Mouse (Mus musculus): ENCODE results near the gene Retreg2. TPM values are rescaled to one million over a fixed set of nuclear protein-coding genes. Genes with fewer than 3 reads are reported as not detected.

The Retreg2 gene
- polyA plus RNA-seq (2014; fragmentation: Nextera tagmentation; extraction: Ambion mirVana), result 49.3 and 51.4 TPM in 2 replicates

DNA sequence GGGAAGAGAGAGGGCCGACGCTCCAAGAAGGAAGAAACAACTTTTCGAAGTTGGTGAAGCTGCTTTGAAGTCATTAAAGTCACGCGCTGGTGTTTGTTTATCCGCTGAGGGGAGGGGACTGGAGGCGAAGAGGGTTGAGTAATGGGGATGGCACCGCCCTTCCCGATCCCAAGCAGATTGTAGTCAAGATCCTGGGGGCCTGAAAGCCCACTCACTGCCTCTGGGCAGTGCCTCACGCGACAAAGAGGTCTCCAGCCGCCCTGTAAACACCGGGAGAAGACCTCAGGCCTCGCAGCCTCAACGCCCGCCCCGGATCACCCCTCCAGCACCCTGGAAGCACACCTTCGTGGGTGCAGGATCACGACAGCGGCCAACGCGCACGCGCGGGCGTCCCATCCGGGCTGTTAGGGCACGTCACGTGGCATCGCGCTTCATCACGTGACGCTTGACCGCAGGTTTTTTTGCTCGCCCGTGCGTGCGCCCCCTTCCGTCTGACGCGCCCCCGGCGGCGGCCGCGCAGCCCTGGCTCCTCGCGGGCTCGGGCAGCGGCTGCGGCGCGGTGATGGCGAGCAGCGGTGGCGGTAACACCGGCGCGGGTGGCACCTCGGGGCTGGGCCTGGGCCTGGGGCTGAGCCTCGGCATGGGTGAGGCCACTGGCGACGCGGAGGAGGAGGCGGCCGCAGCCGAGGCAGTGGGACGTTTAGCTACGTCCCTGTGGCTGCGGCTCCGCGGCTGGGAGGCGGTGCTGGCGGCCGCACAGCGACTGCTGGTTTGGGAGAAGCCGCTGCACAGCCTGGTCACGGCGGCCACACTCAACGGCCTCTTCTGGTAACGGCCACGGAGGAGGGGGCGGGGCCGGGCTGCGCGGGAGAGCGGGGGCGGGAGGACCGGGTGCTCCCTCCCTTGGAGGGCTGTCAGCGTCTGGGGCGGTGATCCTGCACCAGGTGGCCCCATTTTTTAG, at the start of gene Retreg2, which contains the start of gene Cnppd1:
Gene Retreg2, plus strand, starts transcription at position 478 of the 961 bp plus-strand sequence.
Gene Cnppd1, minus strand, starts transcription at position 411 of the 961 bp plus-strand sequence.
- WGBS, result 0% methylated on average over 34 of the region's 91 CpGs
- Histone ChIP-seq H3K9ac (ENCODE audit: low read depth, low read length) (peak within 1 kb of the TSS; percentile 93), H3K36me3 (ENCODE audit: control insufficient read depth, insufficient read depth, low read length) (peaks cover 62% of the 10 kb centered on the region), H3K4me3 (ENCODE audit: low read depth, low read length) (peak within 1 kb of the TSS; percentile 93), H3K27me3 (replicated peaks; ENCODE audit: control insufficient read depth, insufficient read depth, low read length) (no peaks in the 10 kb centered on the region), H3K27ac (replicated peaks; ENCODE audit: low read depth, low read length) (peak within 1 kb of the TSS; percentile 92), H3K9me3 (ENCODE audit: control insufficient read depth, low read length) (no peaks in the 10 kb centered on the region), H3K4me2 (ENCODE audit: low read depth, low read length) (peak within 1 kb of the TSS; percentile 96), H3K4me1 (ENCODE audit: control insufficient read depth, insufficient read depth, low read length) (peaks cover 16% of the 10 kb centered on the region)
- peak; percentile 97 for DNase-seq (ENCODE audit: low spot score)
- ATAC-seq (ENCODE audit: low read depth), result peak; percentile 89

DNA sequence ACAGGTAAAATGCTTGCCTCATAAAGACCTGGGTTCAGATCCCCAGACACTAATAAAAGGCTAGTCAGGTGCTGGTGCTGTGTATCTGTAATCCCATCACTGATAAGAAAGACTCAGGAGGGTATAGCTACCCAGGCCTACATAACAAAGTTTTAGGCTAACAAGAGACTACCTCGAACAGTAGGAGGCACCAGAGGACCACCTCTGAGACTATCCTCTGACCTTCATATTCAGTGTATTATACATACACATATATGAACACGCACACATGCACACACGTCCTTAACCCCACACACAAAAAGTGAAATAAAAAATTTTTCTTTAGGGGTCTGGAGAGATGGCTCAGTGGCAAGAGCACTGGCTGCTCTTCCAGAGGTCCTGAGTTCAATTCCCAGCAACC, 20.4 kb upstream of the Retreg2 start:
- 84% methylated on average over 3 of the region's 3 CpGs for WGBS
- Histone ChIP-seq H3K36me3 (ENCODE audit: control insufficient read depth, insufficient read depth, low read length) (no peaks in the 10 kb centered on the region), H3K27me3 (replicated peaks; ENCODE audit: control insufficient read depth, insufficient read depth, low read length) (no peaks in the 10 kb centered on the region), H3K4me3 (ENCODE audit: low read depth, low read length) (no peak overlapping the region), H3K4me2 (ENCODE audit: low read depth, low read length) (no peak overlapping the region), H3K9ac (ENCODE audit: low read depth, low read length) (no peak overlapping the region), H3K9me3 (ENCODE audit: control insufficient read depth, low read length) (no peaks in the 10 kb centered on the region), H3K27ac (replicated peaks; ENCODE audit: low read depth, low read length) (no peak overlapping the region), H3K4me1 (ENCODE audit: control insufficient read depth, insufficient read depth, low read length) (peaks cover 7% of the 10 kb centered on the region)
- no peak for DNase-seq (ENCODE audit: low spot score)
- no peak for ATAC-seq (ENCODE audit: low read depth)

DNA sequence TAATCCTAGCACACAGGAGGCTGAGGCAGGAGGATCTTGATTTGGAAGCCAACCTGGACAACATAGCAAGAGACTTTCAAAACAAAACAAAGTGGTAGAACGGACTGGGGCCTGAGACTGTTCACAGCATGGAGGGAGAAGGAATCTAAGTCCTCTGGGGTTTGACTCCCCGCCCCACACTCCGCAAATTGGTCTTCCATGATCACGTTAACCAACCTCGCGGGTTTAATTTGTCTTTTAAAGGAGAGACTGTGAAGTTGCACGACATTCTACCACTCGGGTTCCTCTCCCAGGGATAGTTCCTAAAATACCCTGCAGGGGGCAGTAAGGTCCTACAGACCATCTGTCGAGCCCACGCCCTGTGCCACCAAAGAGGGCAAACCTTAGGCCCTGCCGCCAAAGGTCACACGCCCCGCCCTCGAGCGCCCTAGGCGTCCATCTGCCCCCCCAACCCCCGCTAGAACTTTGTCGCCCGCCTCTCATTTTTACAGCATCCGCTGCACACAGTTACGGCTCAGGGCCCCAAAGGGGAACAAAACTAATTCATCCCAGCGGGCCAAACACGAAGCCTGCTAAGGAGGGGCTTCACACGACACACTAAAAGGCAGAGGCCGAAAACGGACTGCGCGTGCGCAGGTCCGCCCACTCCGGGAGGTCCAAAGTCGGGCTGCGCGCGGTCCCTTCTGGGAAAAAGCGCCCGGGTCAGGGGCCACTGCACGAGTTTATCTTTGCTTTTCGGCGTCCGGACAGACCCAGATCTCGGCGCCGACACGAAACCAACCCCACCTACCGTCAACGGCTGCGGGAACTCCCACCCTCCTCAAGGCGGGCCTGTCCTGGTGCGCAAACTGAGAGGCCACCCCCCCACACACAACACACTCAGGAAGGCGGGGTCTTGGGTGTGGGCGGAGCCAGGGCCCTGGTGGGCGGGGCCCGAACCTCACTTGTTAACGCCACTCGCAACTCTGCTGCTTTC, 17.9 kb upstream of the Retreg2 start, which contains the start of gene Nhej1:
Gene Nhej1, minus strand, starts transcription at position 855 of the 976 bp plus-strand sequence.
- 2% methylated on average over 56 of the region's 56 CpGs for WGBS
- peak within 1 kb of the TSS; percentile 60 for H3K4me3 ChIP-seq (ENCODE audit: low read depth, low read length)
- H3K4me2 ChIP-seq (ENCODE audit: low read depth, low read length), result peak within 1 kb of the TSS; percentile 54
- peak; percentile 98 for DNase-seq (ENCODE audit: low spot score)
- H3K4me1 ChIP-seq (ENCODE audit: control insufficient read depth, insufficient read depth, low read length), result peaks cover 7% of the 10 kb centered on the region
- no peaks in the 10 kb centered on the region for H3K27me3 ChIP-seq (replicated peaks; ENCODE audit: control insufficient read depth, insufficient read depth, low read length)
- H3K27ac ChIP-seq (replicated peaks; ENCODE audit: low read depth, low read length), result peak within 1 kb of the TSS; percentile 96
- no peaks in the 10 kb centered on the region for H3K9me3 ChIP-seq (ENCODE audit: control insufficient read depth, low read length)
- H3K36me3 ChIP-seq (ENCODE audit: control insufficient read depth, insufficient read depth, low read length), result no peaks in the 10 kb centered on the region
- ATAC-seq (ENCODE audit: low read depth), result peak; percentile 96
- H3K9ac ChIP-seq (ENCODE audit: low read depth, low read length), result peak within 1 kb of the TSS; percentile 75

DNA sequence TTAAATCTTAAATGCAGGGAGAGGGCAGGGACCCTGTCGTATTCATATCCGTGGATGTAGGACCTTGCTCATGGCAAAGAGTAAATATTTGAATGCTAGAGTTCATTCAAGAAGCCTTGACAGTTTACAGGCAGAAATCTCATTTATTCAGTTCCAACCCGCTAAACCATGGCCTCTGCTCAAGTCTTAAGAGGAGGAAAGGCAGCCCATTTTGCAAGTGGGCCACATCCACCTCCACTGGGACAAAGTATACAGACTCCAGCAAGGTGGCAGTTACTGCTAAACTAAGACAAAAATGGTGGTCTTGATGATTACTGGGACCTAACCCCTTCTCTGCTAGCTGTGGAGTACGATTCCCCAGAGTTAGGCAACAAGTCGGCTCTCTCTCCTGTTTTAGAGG, 17.2 kb upstream of the Retreg2 start:
- DNase-seq (ENCODE audit: low spot score) (no peak), ATAC-seq (ENCODE audit: low read depth) (no peak)
- peak overlapping the region; percentile 60 for H3K4me3 ChIP-seq (ENCODE audit: low read depth, low read length)
- 30% methylated on average over 5 of the region's 5 CpGs for WGBS
- no peaks in the 10 kb centered on the region for H3K27me3 ChIP-seq (replicated peaks; ENCODE audit: control insufficient read depth, insufficient read depth, low read length)
- peak overlapping the region; percentile 75 for H3K9ac ChIP-seq (ENCODE audit: low read depth, low read length)
- peak overlapping the region; percentile 96 for H3K27ac ChIP-seq (replicated peaks; ENCODE audit: low read depth, low read length)
- peaks cover 7% of the 10 kb centered on the region for H3K4me1 ChIP-seq (ENCODE audit: control insufficient read depth, insufficient read depth, low read length)
- H3K9me3 ChIP-seq (ENCODE audit: control insufficient read depth, low read length), result no peaks in the 10 kb centered on the region
- H3K4me2 ChIP-seq (ENCODE audit: low read depth, low read length), result peak overlapping the region; percentile 54
- no peaks in the 10 kb centered on the region for H3K36me3 ChIP-seq (ENCODE audit: control insufficient read depth, insufficient read depth, low read length)

DNA sequence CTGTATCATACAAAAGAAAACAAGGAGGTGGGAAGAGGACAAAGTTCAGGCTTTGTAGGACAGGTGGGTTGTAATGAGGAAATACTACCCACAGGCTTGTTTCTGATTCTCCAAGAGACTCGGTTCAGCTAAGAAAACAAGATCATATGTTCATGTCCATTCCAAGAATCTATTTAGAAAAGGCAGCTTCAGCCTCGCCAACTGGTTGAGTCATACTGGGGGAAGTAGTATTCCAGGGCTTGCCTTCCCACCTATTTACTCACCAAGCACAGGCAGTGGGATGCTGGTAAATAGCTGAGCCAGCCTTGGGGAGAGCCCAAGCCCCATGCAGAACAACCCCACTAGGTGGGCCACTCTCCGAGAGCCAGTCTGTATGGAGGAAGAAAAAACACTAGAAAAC, 13.9 kb upstream of the Retreg2 start:
- no peak overlapping the region for H3K4me3 ChIP-seq (ENCODE audit: low read depth, low read length)

DNA sequence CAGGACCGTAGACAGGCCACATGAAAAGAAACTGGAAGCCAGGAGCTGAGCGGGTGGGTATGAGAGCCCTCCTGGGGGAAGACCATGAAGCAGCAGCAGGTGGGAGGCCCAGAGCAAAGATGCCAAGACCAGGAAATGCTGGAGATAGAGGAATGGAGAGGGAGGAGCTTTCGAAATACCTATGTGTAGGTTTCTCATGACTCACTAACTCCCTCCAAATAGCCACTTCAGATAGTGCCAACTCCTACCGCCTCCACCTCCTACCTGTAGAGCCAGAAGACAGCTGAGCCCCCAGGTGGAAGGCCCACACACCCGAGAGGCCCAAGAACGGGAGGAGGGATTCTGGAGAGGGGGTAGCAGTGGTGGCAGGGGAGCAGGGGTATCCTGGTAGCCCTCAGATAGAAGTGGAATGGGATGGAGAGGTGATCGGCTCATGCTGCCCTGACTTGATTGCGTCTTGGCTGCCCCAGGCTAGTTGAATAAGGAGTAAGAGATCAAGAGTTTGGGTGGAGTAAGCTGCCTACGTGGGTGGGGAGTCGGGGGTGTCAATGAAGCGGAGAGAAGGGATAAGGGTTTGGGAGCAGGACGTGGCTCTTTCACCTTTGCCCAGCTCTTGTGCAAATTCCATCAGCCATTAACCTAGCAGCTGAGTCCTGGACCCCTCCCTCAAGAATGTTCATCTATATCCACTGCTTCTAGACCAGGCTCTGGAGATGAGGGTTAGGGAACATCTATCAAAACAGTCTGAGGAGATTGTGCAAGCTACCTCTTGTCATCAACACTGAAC, 9.0 kb upstream of the Retreg2 start, which contains the start of gene Slc23a3:
Gene Slc23a3, minus strand, starts transcription at position 470 of the 787 bp plus-strand sequence.
- no peak within 1 kb of the TSS for H3K9ac ChIP-seq (ENCODE audit: low read depth, low read length)
- H3K27me3 ChIP-seq (replicated peaks; ENCODE audit: control insufficient read depth, insufficient read depth, low read length), result no peaks in the 10 kb centered on the region
- no peaks in the 10 kb centered on the region for H3K4me1 ChIP-seq (ENCODE audit: control insufficient read depth, insufficient read depth, low read length)
- H3K4me2 ChIP-seq (ENCODE audit: low read depth, low read length), result no peak within 1 kb of the TSS
- DNase-seq (ENCODE audit: low spot score), result no peak
- no peak within 1 kb of the TSS for H3K27ac ChIP-seq (replicated peaks; ENCODE audit: low read depth, low read length)
- no peaks in the 10 kb centered on the region for H3K9me3 ChIP-seq (ENCODE audit: control insufficient read depth, low read length)
- H3K4me3 ChIP-seq (ENCODE audit: low read depth, low read length), result no peak within 1 kb of the TSS
- peaks cover 30% of the 10 kb centered on the region for H3K36me3 ChIP-seq (ENCODE audit: control insufficient read depth, insufficient read depth, low read length)
- ATAC-seq (ENCODE audit: low read depth), result no peak
- 65% methylated on average over 12 of the region's 12 CpGs for WGBS

More for the DNA sequence above, 13.9 kb upstream of the Retreg2 start:
- Histone ChIP-seq H3K9me3 (ENCODE audit: control insufficient read depth, low read length) (no peaks in the 10 kb centered on the region), H3K27me3 (replicated peaks; ENCODE audit: control insufficient read depth, insufficient read depth, low read length) (no peaks in the 10 kb centered on the region), H3K9ac (ENCODE audit: low read depth, low read length) (no peak overlapping the region), H3K4me1 (ENCODE audit: control insufficient read depth, insufficient read depth, low read length) (peaks cover 7% of the 10 kb centered on the region), H3K27ac (replicated peaks; ENCODE audit: low read depth, low read length) (no peak overlapping the region), H3K4me2 (ENCODE audit: low read depth, low read length) (no peak overlapping the region), H3K36me3 (ENCODE audit: control insufficient read depth, insufficient read depth, low read length) (no peaks in the 10 kb centered on the region)
- WGBS, result 63% methylated on average over 3 of the region's 3 CpGs
- ATAC-seq (ENCODE audit: low read depth) (no peak), DNase-seq (ENCODE audit: low spot score) (no peak)

DNA sequence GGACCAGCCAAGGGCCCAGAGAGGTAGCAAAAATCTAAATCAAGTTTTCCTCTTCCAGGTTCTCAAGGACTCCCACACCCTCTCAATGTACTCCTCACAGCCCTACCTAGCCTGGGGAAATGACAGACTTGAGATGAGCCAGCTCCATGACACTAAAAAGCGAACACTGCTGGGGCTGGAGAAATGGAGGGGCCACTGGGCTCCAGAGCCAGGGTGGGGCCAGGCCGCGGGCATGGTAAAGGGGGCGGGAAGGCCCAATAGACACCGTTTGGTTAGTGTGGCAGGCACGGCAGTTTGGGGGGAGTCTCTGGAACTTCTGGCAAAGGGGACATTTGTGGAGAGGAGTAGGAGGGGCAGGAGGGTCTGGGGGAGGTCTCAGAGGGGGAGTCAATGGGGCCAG, 6.3 kb upstream of the Retreg2 start:
- H3K27me3 ChIP-seq (replicated peaks; ENCODE audit: control insufficient read depth, insufficient read depth, low read length), result no peaks in the 10 kb centered on the region
- H3K27ac ChIP-seq (replicated peaks; ENCODE audit: low read depth, low read length), result no peak overlapping the region
- no peaks in the 10 kb centered on the region for H3K9me3 ChIP-seq (ENCODE audit: control insufficient read depth, low read length)
- WGBS, result 84% methylated on average over 6 of the region's 6 CpGs
- peaks cover 10% of the 10 kb centered on the region for H3K4me1 ChIP-seq (ENCODE audit: control insufficient read depth, insufficient read depth, low read length)
- no peak overlapping the region for H3K4me3 ChIP-seq (ENCODE audit: low read depth, low read length)
- no peak for ATAC-seq (ENCODE audit: low read depth)
- H3K9ac ChIP-seq (ENCODE audit: low read depth, low read length), result no peak overlapping the region
- no peak for DNase-seq (ENCODE audit: low spot score)
- no peak overlapping the region for H3K4me2 ChIP-seq (ENCODE audit: low read depth, low read length)
- H3K36me3 ChIP-seq (ENCODE audit: control insufficient read depth, insufficient read depth, low read length), result peaks cover 43% of the 10 kb centered on the region

Measured in embryonic facial prominence, embryonic 14.5 days (tissue).